Mouse (Mus musculus) testis, adult 2 months (tissue): ENCODE data around the gene Poldip3. TPM values are rescaled to one million over a fixed set of nuclear protein-coding genes. Genes with fewer than 3 reads are reported as not detected.

Source experiments
- H3K27ac ChIP-seq: fragments of 200-500 bp; 2 replicates; pipeline ENCODE4 v1.5.1; 2012; ENCODE audit warnings: low read depth, low read length; ENCODE audit not compliant: control insufficient read depth, insufficient read depth
- H3K27me3 ChIP-seq: fragments of 200-500 bp; 2 replicates; pipeline ENCODE4 v1.6.1; 2012; ENCODE audit warnings: mild to moderate bottlenecking, low read length, moderate library complexity; ENCODE audit not compliant: control insufficient read depth, insufficient read depth
- H3K36me3 ChIP-seq: fragments of 200-500 bp; 2 replicates; pipeline ENCODE4 v1.6.1; 2012; ENCODE audit warnings: mild to moderate bottlenecking, low read length; ENCODE audit not compliant: control insufficient read depth, insufficient read depth
- H3K4me1 ChIP-seq: fragments of 200-500 bp; 2 replicates; pipeline ENCODE4 v1.6.1; 2012; ENCODE audit warnings: low read length; ENCODE audit not compliant: control insufficient read depth, insufficient read depth
- H3K4me3 ChIP-seq: fragments of 200-500 bp; 2 replicates; pipeline ENCODE4 v1.5.1; 2012; ENCODE audit warnings: low read depth, mild to moderate bottlenecking, low read length, moderate library complexity, mixed read lengths; ENCODE audit not compliant: control insufficient read depth
- CTCF ChIP-seq: fragments of 200-500 bp; IDR thresholded peaks from 2 replicates; pipeline ENCODE4 v1.5.1; 2012; ENCODE audit warnings: low read depth, mild to moderate bottlenecking, inconsistent platforms, low read length, moderate library complexity; ENCODE audit not compliant: control insufficient read depth, insufficient read depth, insufficient replicate concordance
- POLR2A ChIP-seq: fragments of 200-500 bp; IDR thresholded peaks from 2 replicates; pipeline ENCODE4 v1.6.1; 2012; ENCODE audit warnings: low read depth, mild to moderate bottlenecking, inconsistent platforms, low read length, moderate library complexity; ENCODE audit not compliant: control insufficient read depth
- polyA plus RNA-seq: library from polyadenylated mRNA; depleted of rRNA; stranded (reverse); fragments of >200 nt; gene quantifications from 2 replicates; pipeline ENCODE4 v1.2.3, GENCODE M21; 2012; rRNA removed

The Poldip3 gene
- polyA plus RNA-seq, 1 experiment, result 45.2 TPM

DNA sequence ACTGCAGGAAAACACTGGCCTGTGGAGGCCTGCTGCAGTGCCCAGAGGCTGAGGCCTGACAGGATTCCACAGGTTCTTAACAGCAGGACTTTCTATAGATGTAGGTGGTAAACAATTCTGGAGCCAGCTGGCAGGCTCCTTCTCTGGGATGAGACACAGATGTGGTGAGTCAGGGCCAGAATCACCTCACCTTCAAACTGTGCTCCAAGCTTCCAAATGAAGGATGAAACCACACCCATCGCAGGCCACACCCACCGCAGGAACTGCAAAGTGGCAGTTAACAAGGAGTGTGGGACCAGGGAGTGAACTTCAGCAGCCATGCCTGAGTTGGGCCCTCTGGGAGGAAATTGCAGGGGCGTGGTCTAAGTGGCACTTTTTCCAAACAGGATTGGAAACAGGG is 58.3 kb downstream of the Poldip3 start:
- no peaks in the 10 kb centered on the region for H3K36me3 ChIP-seq
- H3K27ac ChIP-seq, result no peak overlapping the region
- TF ChIP-seq CTCF (no peak), POLR2A (no peak)
- H3K27me3 ChIP-seq, result no peaks in the 10 kb centered on the region
- peaks cover under 1% of the 10 kb centered on the region; the same call in 1 of the 2 replicates for H3K4me1 ChIP-seq
- no peak overlapping the region for H3K4me3 ChIP-seq

DNA sequence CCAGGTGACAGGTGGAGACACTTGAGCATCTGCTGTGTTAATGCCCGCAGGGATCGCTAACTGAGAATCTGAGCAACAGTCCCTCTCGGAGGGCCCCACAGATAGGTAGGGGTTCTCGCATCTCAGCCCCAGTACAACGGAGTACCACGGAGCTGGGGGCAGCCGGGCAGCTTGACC is 59.9 kb downstream of the Poldip3 start, which contains the start of gene Serhl:
Gene Serhl (plus strand): TSS at position 78 of the 177 bp plus-strand sequence.
- no peak within 1 kb of the TSS for H3K27ac ChIP-seq
- H3K4me1 ChIP-seq, result peaks cover 2% of the 10 kb centered on the region; the same call in 1 of the 2 replicates
- H3K4me3 ChIP-seq, result no peak within 1 kb of the TSS
- H3K27me3 ChIP-seq, result no peaks in the 10 kb centered on the region
- no peaks in the 10 kb centered on the region for H3K36me3 ChIP-seq
- TF ChIP-seq POLR2A, result no peak
- TF ChIP-seq CTCF, result no peak

DNA sequence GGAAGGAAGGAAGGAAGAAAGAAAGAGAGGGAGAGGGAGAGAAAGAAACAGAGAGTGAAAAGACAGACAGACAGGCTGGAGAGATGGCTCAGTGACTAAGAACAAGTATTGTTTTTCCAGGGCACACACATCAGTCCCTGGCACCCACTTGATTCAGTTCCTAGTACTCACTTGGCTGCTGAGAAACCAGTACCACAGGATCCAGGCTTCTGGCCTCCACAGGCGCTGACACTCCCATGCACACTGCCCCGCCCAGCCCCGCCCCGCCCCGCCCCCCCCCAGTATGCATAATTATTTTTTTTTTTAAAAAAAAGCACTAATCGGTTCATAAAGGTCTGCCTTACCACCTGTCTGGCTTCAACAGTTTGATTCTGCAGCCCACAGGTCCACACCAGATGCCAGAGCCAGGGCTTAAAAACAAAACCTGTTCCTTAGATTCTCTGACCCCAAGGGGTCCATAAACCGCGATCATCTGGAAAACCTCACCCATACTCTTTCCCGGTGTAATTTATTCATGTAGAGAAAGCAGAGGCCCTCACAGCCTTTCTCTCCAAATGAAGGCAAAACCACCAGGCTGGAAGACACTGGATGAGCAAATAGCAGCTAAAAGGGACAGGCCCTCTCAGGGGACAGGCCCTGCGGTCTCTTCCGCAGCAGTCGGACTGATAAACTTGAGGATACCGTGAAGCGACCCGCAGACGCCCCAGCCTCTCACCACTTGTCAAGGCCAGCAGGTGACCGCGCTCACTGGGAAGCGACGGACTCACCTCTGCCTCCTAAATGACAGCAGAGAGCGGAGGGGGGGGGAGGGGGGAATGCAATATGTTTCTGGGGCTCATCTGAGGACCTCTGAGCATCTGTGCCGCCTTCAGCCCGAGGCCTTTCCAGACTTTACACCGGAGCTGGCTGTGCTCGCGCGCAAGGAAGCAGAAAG is 60.4 kb downstream of the Poldip3 start:
- Histone ChIP-seq H3K36me3 (no peaks in the 10 kb centered on the region), H3K27me3 (no peaks in the 10 kb centered on the region), H3K4me1 (peaks cover 2% of the 10 kb centered on the region; the same call in 1 of the 2 replicates), H3K27ac (no peak overlapping the region), H3K4me3 (no peak overlapping the region)
- TF ChIP-seq POLR2A (no peak), CTCF (no peak)

DNA sequence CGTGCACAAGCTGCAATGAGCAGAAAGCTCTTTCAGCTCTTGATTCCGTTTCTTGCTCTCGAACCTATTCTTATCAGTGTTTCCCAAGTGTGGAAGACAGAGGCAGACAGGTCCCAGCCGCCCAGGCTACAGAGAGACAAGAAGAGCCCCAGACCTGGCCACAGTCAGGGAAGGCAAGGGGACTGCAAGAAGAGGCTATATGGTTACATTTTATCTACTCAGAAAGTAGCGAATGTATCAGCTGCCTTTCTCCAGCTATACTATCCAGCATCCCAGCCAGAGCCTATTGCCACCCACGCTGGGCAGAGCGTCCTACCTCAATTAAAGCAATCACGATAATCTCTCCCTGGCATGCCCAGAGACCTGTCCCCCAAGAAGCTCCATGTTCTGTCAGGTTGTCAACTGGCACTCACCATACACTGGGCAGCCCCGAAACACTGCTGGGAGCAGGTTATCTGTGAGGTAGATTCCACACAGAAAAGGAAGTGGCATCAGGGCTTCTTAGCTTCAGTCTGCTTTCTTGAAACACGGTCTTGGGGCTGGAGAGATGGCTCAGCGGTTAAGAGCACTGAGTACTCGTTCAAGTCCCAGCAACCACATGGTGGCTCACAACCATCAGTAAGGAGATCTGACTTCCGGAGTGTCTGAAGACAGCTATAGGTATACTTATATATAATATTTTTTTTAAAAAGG is 62.4 kb downstream of the Poldip3 start:
- Histone ChIP-seq H3K27me3 (no peaks in the 10 kb centered on the region), H3K36me3 (no peaks in the 10 kb centered on the region), H3K4me1 (peaks cover 2% of the 10 kb centered on the region; the same call in 1 of the 2 replicates), H3K27ac (no peak overlapping the region), H3K4me3 (no peak overlapping the region)
- TF ChIP-seq CTCF (no peak), POLR2A (no peak)

GRCm38 (mm10) chr15:83085901-83086300 is 63.3 kb downstream of the Poldip3 start:
- H3K4me1 ChIP-seq, result peaks cover 2% of the 10 kb centered on the region; the same call in 1 of the 2 replicates
- H3K36me3 ChIP-seq, result no peaks in the 10 kb centered on the region
- no peaks in the 10 kb centered on the region for H3K27me3 ChIP-seq
- H3K4me3 ChIP-seq, result no peak overlapping the region
- H3K27ac ChIP-seq, result no peak overlapping the region
- no peak for TF ChIP-seq POLR2A
- peak; percentile 61; the same call in 1 of the 2 replicates for TF ChIP-seq CTCF

DNA sequence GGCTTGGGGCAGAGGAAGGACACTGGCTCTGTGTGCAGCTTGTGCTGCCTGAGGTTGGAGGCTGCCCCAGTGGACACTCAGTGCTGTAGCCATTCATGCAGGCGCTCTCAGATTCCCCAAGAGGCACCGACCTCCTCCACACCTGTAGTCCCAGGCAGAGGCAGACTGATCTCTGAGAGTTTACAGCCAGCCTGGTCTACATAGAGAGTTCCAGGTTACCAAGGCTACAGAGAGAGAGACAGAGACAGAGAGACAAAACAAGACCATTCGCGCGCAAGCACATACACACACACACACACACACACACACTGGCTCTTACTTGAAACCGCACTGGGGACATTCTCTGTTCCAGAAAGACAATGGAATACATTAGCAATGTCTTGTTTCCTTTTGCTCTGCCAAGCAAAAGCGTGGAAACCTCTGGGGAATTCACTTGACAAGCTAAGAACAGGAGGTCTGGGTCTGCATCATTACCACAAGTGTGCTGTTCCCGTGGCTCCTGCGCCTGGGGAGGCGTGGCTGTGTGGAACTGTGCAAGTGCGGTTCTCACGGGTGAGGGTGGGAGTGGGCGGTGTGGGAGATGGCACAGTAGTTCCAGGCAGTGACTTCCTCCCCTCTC is 65.1 kb downstream of the Poldip3 start:
- TF ChIP-seq POLR2A (no peak), CTCF (no peak)
- Histone ChIP-seq H3K36me3 (no peaks in the 10 kb centered on the region), H3K27ac (no peak overlapping the region), H3K4me3 (no peak overlapping the region), H3K4me1 (peaks cover 2% of the 10 kb centered on the region; the same call in 1 of the 2 replicates), H3K27me3 (no peaks in the 10 kb centered on the region)

DNA sequence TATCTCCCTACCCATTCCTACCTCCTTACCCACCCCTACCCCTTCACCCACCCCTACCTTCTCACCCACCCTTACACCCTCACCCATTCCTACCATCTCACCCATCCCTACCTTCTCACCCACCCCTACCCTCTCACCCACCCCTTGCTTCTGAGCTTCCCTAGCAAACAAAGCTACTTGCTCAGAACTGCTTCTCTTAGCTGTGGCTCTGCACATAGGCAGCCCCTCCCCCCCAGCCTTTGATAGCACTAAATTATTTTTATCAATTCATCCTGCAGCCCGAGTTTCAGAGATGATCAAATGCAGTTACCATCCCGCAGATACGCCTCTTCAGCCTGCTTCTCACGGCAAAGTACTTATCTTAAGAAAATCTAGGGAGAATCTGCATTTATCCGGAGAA is 65.7 kb downstream of the Poldip3 start:
- Histone ChIP-seq H3K4me1 (peaks cover 2% of the 10 kb centered on the region; the same call in 1 of the 2 replicates), H3K36me3 (no peaks in the 10 kb centered on the region), H3K27ac (no peak overlapping the region), H3K27me3 (no peaks in the 10 kb centered on the region), H3K4me3 (no peak overlapping the region)
- TF ChIP-seq POLR2A (no peak), CTCF (no peak)

Other genes starting within 250 kb of the Poldip3 start
- gene Tcf20, start 161.5 kb downstream of the Poldip3 start, polyA plus RNA-seq, result 26.0 and 27.1 TPM in 2 replicates
- 1.3 and 1.5 TPM in 2 replicates for gene Nfam1, start 116.1 kb downstream of the Poldip3 start, polyA plus RNA-seq
- 34.3 and 37.5 TPM in 2 replicates for gene Serhl, start 59.9 kb downstream of the Poldip3 start, polyA plus RNA-seq
- 109 and 137 TPM in 2 replicates for gene Rrp7a, start 26.6 kb downstream of the Poldip3 start, polyA plus RNA-seq
- 53.1 and 64.0 TPM in 2 replicates for gene Cyb5r3, start 23.2 kb upstream of the Poldip3 start, polyA plus RNA-seq
- 2.3 and 3.0 TPM in 2 replicates for gene A4galt, start 102.4 kb upstream of the Poldip3 start, polyA plus RNA-seq
- 139 and 142 TPM in 2 replicates for gene Arfgap3, start 200.9 kb upstream of the Poldip3 start, polyA plus RNA-seq